Mouse (Mus musculus): Measurements from ENCODE around the gene Gm3739.
"Not testable (repeated sequence)": the region's sequence is repeated elsewhere in the genome, so short reads cannot be mapped to it uniquely, and the experiment has no call there.

Gene Gm3739

DNA sequence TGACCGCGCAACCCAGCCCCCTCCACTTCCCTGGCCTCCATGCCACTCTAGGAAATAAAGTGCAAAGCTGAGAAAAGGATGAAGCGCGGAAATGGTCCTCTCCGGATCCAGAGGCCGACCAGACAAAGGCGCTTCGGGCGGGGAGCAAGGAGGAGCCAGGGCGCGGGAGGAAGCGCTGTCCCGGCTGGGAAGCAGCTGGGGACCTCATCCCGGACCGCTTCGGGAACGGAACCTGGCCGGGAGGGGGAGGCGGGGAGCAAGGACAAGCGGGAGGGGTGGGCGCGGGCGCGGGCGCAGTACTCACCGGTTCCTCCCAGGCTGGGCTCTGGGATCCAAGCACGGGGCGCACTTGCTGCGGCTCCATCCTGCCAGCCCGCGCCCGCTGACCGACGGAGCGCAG is at the start of gene Gm3739:
Gene Gm3739, minus strand, starts transcription at position 389 of the 400 bp plus-strand sequence.
- ATAC-seq (ENCODE audit: low TSS enrichment): not testable (repeated sequence)

DNA sequence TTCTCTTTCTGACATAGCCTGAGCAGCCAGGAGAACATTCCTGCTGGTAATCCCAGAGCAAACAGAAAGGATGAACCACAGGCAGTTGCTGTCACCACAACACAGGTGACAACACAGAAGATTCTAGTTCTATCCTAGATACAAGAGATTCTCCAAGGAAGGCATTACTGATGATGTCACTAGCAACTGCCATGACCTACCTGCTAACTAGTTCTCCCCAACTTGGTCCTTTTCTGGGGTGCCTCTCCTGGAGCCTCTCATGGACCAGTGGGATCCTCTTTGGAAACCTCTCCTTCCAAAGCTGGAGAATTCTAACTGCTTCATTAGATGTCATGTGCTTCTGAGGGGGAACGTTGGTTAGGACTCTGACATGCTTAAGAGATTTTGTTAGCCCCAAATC is 17.4 kb upstream of the Gm3739 start, which contains the start of gene Gm5797:
Gene Gm5797, minus strand, starts transcription at position 101 of the 400 bp plus-strand sequence.
- ATAC-seq (ENCODE audit: low TSS enrichment): not testable (repeated sequence)

DNA sequence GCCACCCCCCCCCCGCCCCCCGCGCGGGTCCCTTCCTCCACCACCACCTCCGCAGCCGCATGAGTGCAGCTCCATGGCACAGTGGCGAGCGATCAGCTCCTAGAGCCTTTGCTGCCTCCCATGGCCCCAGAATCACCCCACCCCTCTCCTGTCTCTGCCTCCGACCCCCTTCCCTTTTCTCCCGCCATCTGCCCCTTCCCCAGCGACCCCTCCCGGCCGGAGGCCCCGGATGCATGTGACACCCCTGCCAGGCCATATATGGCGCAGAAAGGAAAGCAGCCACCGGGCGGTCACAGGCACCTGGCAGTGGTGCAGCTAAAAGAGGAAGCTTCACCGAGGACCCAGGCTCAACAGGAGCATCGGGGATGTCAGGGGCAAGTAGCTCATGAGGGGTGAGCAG is 244 bp upstream of the Gm3739 start:
- not testable (repeated sequence) for ATAC-seq (ENCODE audit: low TSS enrichment)

DNA sequence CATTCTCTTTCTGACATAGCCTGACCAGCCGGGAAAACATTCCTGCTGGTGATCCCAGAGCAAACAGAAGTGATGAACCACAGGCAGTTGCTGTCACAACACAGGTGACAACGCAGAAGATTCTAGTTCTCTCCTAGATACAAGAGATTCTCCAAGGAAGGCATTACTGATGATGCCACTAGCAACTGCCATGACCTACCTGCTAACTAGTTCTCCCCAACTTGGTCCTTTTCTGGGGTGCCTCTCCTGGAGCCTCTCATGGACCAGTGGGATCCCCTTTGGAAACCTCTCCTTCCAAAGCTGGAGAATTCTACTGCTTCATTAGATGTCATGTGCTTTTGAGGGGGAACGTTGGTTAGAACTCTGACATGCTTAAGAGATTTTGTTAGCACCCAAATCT is 50.2 kb downstream of the Gm3739 start, which contains the start of gene Gm3727:
Gene Gm3727, minus strand, starts transcription at position 101 of the 400 bp plus-strand sequence.
- ATAC-seq (ENCODE audit: low TSS enrichment): not testable (repeated sequence)
